Mouse (Mus musculus) bone marrow macrophage, adult 2 months (primary cell): ENCODE data around the gene Upk2.

Experiments used
- CTCF ChIP-seq: IDR thresholded peaks from 2 replicates; pipeline ENCODE4 v1.5.1; 2012; ENCODE audit warnings: low read depth, mild to moderate bottlenecking, low read length, moderate library complexity
- POLR2A ChIP-seq: IDR thresholded peaks from 2 replicates; pipeline ENCODE4 v1.6.1; 2012; ENCODE audit warnings: mild to moderate bottlenecking, low read depth, low read length, borderline replicate concordance

DNA sequence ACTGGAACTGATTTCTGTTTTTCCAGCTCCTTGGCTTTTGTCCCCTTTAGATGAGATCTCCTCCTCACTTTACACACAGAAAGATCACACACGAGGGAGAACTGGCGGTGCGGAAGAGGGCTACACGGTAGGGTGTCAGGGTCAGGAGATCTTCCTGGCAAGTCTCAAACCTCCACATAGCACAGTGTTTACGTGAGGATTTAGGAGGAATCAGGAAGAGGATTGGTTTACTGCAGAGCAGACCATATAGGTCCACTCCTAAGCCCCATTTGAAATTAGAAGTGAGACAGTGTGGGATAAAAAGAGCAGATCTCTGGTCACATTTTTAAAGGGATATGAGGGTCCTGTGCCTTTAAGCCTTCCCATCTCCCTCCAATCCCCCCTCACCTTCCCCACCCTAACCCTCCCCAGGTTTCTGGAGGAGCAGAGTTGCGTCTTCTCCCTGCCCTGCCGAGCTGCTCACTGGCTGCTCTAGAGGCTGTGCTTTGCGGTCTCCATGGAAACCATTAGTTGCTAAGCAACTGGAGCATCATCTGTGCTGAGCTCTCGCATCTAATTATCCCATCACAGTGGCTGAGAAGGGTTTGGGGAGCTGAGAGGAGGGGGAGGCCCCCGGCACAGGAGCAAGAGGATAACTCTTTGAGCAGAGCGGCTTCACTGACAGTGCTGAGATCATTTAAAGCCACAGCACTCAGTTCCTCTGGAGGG lies 2.4 kb upstream of the Upk2 start:
- TF ChIP-seq CTCF (no peak), POLR2A (no peak)
